Mouse (Mus musculus) liver, embryonic 13.5 days (tissue): ENCODE measurements around the gene Sntb2. TPM values are rescaled to one million over a fixed set of nuclear protein-coding genes. Genes with fewer than 3 reads are reported as not detected.

Experiments used
- ATAC-seq: fragments of 200-750 bp; cut with Nextera tagmentation; 2 replicates; pipeline ENCODE4 v1.8.0; 2017; ENCODE audit warnings: low read depth, mild to moderate bottlenecking, moderate number of reproducible peaks, moderate library complexity
- DNase-seq: peaks from one replicate; pipeline ENCODE4 v3.0.0; 2022
- H3K27ac ChIP-seq: fragments of 300-500 bp; sonication (generic); 2 replicates; pipeline ENCODE4 v1.5.1; 2015; ENCODE audit warnings: moderate library complexity, mild to moderate bottlenecking, inconsistent platforms
- H3K27me3 ChIP-seq: fragments of 300-500 bp; sonication (generic); 2 replicates; pipeline ENCODE4 v1.6.1; 2015; ENCODE audit warnings: mild to moderate bottlenecking, inconsistent platforms
- H3K36me3 ChIP-seq: fragments of 300-500 bp; sonication (generic); 2 replicates; pipeline ENCODE4 v1.6.1; 2015; ENCODE audit warnings: mild to moderate bottlenecking, inconsistent platforms
- H3K4me1 ChIP-seq: fragments of 300-500 bp; sonication (generic); replicated peaks from 2 replicates; pipeline ENCODE4 v1.6.1; 2015; ENCODE audit warnings: inconsistent platforms
- H3K4me2 ChIP-seq: fragments of 300-500 bp; sonication (generic); 2 replicates; pipeline ENCODE4 v1.6.1; 2015; ENCODE audit warnings: inconsistent platforms, mild to moderate bottlenecking, moderate library complexity
- H3K4me3 ChIP-seq: fragments of 300-500 bp; sonication (generic); replicated peaks from 2 replicates; pipeline ENCODE4 v1.5.1; 2015; ENCODE audit warnings: mild to moderate bottlenecking, inconsistent platforms
- H3K9ac ChIP-seq: fragments of 300-500 bp; sonication (generic); 2 replicates; pipeline ENCODE4 v1.6.1; 2015; ENCODE audit warnings: mild to moderate bottlenecking, inconsistent platforms
- H3K9me3 ChIP-seq: fragments of 300-500 bp; sonication (generic); replicated peaks from 2 replicates; pipeline ENCODE4 v1.6.1; 2016; ENCODE audit warnings: inconsistent platforms
- WGBS: fragments of 180-500 bp; shearing (Covaris S2); methylation state at CpG from one replicate; pipeline ENCODE4 v1.1.7; 2015; ENCODE audit not compliant: insufficient replicate concordance; 5-methylcytosine and 5-hydroxymethylcytosine counted together
- polyA plus RNA-seq: library from polyadenylated mRNA; unstranded; fragments of >200 nt; fragmentation: Nextera tagmentation; extraction: Ambion mirVana; gene quantifications from 2 replicates; pipeline ENCODE4 v1.2.1, GENCODE M21; 2015

The Sntb2 gene
- 1.4 and 1.6 TPM in 2 replicates for polyA plus RNA-seq

- peak within 1 kb of the TSS; percentile 77 for H3K9ac ChIP-seq
- peaks cover 50% of the 10 kb centered on the region for H3K27me3 ChIP-seq
- 0% methylated on average over 39 of the region's 41 CpGs for WGBS
- H3K4me1 ChIP-seq: peaks cover 40% of the 10 kb centered on the region
- H3K27ac ChIP-seq: peak within 1 kb of the TSS; percentile 23; the same call in 1 of the 2 replicates
- DNase-seq (peak; percentile 74), ATAC-seq (peak; percentile 76)
- H3K4me2 ChIP-seq: peak within 1 kb of the TSS; percentile 94
- H3K9me3 ChIP-seq: no peaks in the 10 kb centered on the region
- no peaks in the 10 kb centered on the region for H3K36me3 ChIP-seq
- H3K4me3 ChIP-seq: peak within 1 kb of the TSS; percentile 73
These were observed at the start of gene Sntb2 for GRCm38 (mm10) chr8:106935324-106935869. Gene Sntb2, plus strand, starts transcription at chr8:106935750.

GRCm38 (mm10) chr8:106887336-106888189, 48.0 kb upstream of the Sntb2 start:
- Histone ChIP-seq H3K36me3 (peaks cover 43% of the 10 kb centered on the region), H3K4me3 (no peak overlapping the region), H3K4me1 (peaks cover 34% of the 10 kb centered on the region), H3K27me3 (no peaks in the 10 kb centered on the region), H3K9me3 (no peaks in the 10 kb centered on the region), H3K27ac (no peak overlapping the region), H3K4me2 (no peak overlapping the region), H3K9ac (no peak overlapping the region)
- 41% methylated on average over 5 of the region's 5 CpGs for WGBS
- DNase-seq (peak; percentile 51), ATAC-seq (0 out of 2 replicates have a peak, but pooled peaks have one; percentile 34)

GRCm38 (mm10) chr8:106888803-106889202, 46.7 kb upstream of the Sntb2 start:
- Histone ChIP-seq H3K36me3 (peaks cover 31% of the 10 kb centered on the region), H3K27ac (no peak overlapping the region), H3K9ac (no peak overlapping the region), H3K4me3 (no peak overlapping the region), H3K4me1 (peaks cover 36% of the 10 kb centered on the region), H3K4me2 (no peak overlapping the region), H3K9me3 (no peaks in the 10 kb centered on the region), H3K27me3 (no peaks in the 10 kb centered on the region)
- ATAC-seq (no peak), DNase-seq (no peak)
- WGBS: 83% methylated on average over 3 of the region's 3 CpGs

GRCm38 (mm10) chr8:106892210-106892805, 43.2 kb upstream of the Sntb2 start:
- ATAC-seq (peak; percentile 30; the same call in 1 of the 2 replicates), DNase-seq (peak; percentile 50)
- Histone ChIP-seq H3K36me3 (peaks cover 28% of the 10 kb centered on the region), H3K4me1 (peaks cover 65% of the 10 kb centered on the region), H3K27me3 (no peaks in the 10 kb centered on the region), H3K9me3 (no peaks in the 10 kb centered on the region), H3K4me2 (peak overlapping the region; percentile 90), H3K9ac (peak overlapping the region; percentile 96), H3K4me3 (peak overlapping the region; percentile 94), H3K27ac (peak overlapping the region; percentile 89)
- under 1% methylated on average over 15 of the region's 15 CpGs for WGBS

GRCm38 (mm10) chr8:106892806-106893451, 42.6 kb upstream of the Sntb2 start:
- Histone ChIP-seq H3K36me3 (peaks cover 34% of the 10 kb centered on the region), H3K4me3 (peak overlapping the region; percentile 94), H3K4me2 (peak overlapping the region; percentile 90), H3K9me3 (no peaks in the 10 kb centered on the region), H3K4me1 (peaks cover 62% of the 10 kb centered on the region), H3K9ac (peak overlapping the region; percentile 96), H3K27ac (peak overlapping the region; percentile 89), H3K27me3 (no peaks in the 10 kb centered on the region)
- WGBS: under 1% methylated on average over 57 of the region's 57 CpGs
- no peak for DNase-seq
- peak; percentile 82 for ATAC-seq

GRCm38 (mm10) chr8:106893481-106894156, 41.9 kb upstream of the Sntb2 start, which contains the start of gene Utp4:
Gene Utp4, plus strand, starts transcription at chr8:106893636.
- H3K9ac ChIP-seq: peak within 1 kb of the TSS; percentile 96
- peaks cover 41% of the 10 kb centered on the region for H3K36me3 ChIP-seq
- DNase-seq (peak; percentile 81), ATAC-seq (peak; percentile 93)
- WGBS: under 1% methylated on average over 62 of the region's 63 CpGs
- H3K27me3 ChIP-seq: no peaks in the 10 kb centered on the region
- H3K9me3 ChIP-seq: no peaks in the 10 kb centered on the region
- H3K4me2 ChIP-seq: peak within 1 kb of the TSS; percentile 90
- H3K4me1 ChIP-seq: peaks cover 59% of the 10 kb centered on the region
- H3K27ac ChIP-seq: peak within 1 kb of the TSS; percentile 89
- peak within 1 kb of the TSS; percentile 94 for H3K4me3 ChIP-seq

- H3K9ac ChIP-seq: no peak overlapping the region
- peaks cover 99% of the 10 kb centered on the region for H3K36me3 ChIP-seq
- no peak overlapping the region for H3K4me3 ChIP-seq
- H3K4me1 ChIP-seq: peaks cover 22% of the 10 kb centered on the region
- no peaks in the 10 kb centered on the region for H3K27me3 ChIP-seq
- H3K27ac ChIP-seq: no peak overlapping the region
- H3K4me2 ChIP-seq: no peak overlapping the region
- DNase-seq: no peak
- no peaks in the 10 kb centered on the region for H3K9me3 ChIP-seq
- no peak for ATAC-seq
- WGBS: 73% methylated on average over 5 of the region's 5 CpGs
These were observed 36.1 kb upstream of the Sntb2 start for GRCm38 (mm10) chr8:106899473-106899872.

- no peak for DNase-seq
- no peaks in the 10 kb centered on the region for H3K27me3 ChIP-seq
- H3K9ac ChIP-seq: no peak overlapping the region
- WGBS: 86% methylated on average over 17 of the region's 17 CpGs
- H3K4me3 ChIP-seq: no peak overlapping the region
- H3K4me1 ChIP-seq: no peaks in the 10 kb centered on the region; the same call in 1 of the 2 replicates
- H3K4me2 ChIP-seq: no peak overlapping the region
- H3K36me3 ChIP-seq: peaks cover 87% of the 10 kb centered on the region
- no peak overlapping the region for H3K27ac ChIP-seq
- no peak for ATAC-seq
- H3K9me3 ChIP-seq: no peaks in the 10 kb centered on the region
These were observed 29.6 kb upstream of the Sntb2 start for GRCm38 (mm10) chr8:106905727-106906480.

GRCm38 (mm10) chr8:106906635-106907034, 28.9 kb upstream of the Sntb2 start:
- 89% methylated on average over 6 of the region's 6 CpGs for WGBS
- no peak for DNase-seq
- no peak overlapping the region for H3K4me3 ChIP-seq
- no peak for ATAC-seq
- peaks cover 86% of the 10 kb centered on the region for H3K36me3 ChIP-seq
- no peaks in the 10 kb centered on the region; the same call in 1 of the 2 replicates for H3K4me1 ChIP-seq
- no peaks in the 10 kb centered on the region for H3K27me3 ChIP-seq
- H3K4me2 ChIP-seq: no peak overlapping the region
- H3K9me3 ChIP-seq: no peaks in the 10 kb centered on the region
- H3K9ac ChIP-seq: no peak overlapping the region
- H3K27ac ChIP-seq: no peak overlapping the region

- Histone ChIP-seq H3K27ac (no peak overlapping the region), H3K27me3 (no peaks in the 10 kb centered on the region), H3K4me1 (no peaks in the 10 kb centered on the region; the same call in 1 of the 2 replicates), H3K9ac (no peak overlapping the region), H3K36me3 (peaks cover 86% of the 10 kb centered on the region), H3K4me2 (no peak overlapping the region), H3K4me3 (no peak overlapping the region), H3K9me3 (no peaks in the 10 kb centered on the region)
- no peak for DNase-seq
- WGBS: 78% methylated on average over 6 of the region's 6 CpGs
- no peak for ATAC-seq
These were observed 28.1 kb upstream of the Sntb2 start for GRCm38 (mm10) chr8:106907450-106907849.
